Mouse (Mus musculus) erythroblast, embryonic 14.5 days (primary cell): Measurements from ENCODE around the gene Art3. TPM values are rescaled to one million over a fixed set of nuclear protein-coding genes. Genes with fewer than 3 reads are reported as not detected.
A peak's percentile ranks its signal among the peaks of the same experiment; 100 is the strongest.

Source experiments
- H3K27me3 ChIP-seq: 2 replicates; pipeline ENCODE4 v1.6.1; 2012; ENCODE audit warnings: inconsistent platforms; ENCODE audit not compliant: control insufficient read depth
- H3K36me3 ChIP-seq: 2 replicates; pipeline ENCODE4 v1.6.1; 2012; ENCODE audit warnings: mild to moderate bottlenecking, inconsistent platforms; ENCODE audit not compliant: control insufficient read depth
- H3K4me1 ChIP-seq: 2 replicates; pipeline ENCODE4 v1.6.1; 2012; ENCODE audit warnings: inconsistent platforms; ENCODE audit not compliant: control insufficient read depth
- H3K4me3 ChIP-seq: replicated peaks from 2 replicates; pipeline ENCODE3; 2012; ENCODE audit warnings: moderate library complexity, mild to moderate bottlenecking, inconsistent platforms
- H3K9me3 ChIP-seq: 2 replicates; pipeline ENCODE4 v1.6.1; 2012; ENCODE audit warnings: low read length, inconsistent platforms, mixed read lengths; ENCODE audit not compliant: control insufficient read depth
- GATA1 ChIP-seq: IDR thresholded peaks from 2 replicates; pipeline ENCODE4 v1.6.1; 2012; ENCODE audit warnings: low read length, inconsistent platforms, mixed read lengths
- TAL1 ChIP-seq: IDR thresholded peaks from 3 replicates; pipeline ENCODE4 v1.6.1; 2012; ENCODE audit warnings: low read length, inconsistent platforms, mixed read lengths
- polyA plus RNA-seq: library from polyadenylated mRNA; stranded (reverse); fragments of >175 nt; gene quantifications from 2 replicates; pipeline ENCODE4 v1.2.3, GENCODE M21; 2012

The Art3 gene
- polyA plus RNA-seq, 1 experiment = not detected

DNA sequence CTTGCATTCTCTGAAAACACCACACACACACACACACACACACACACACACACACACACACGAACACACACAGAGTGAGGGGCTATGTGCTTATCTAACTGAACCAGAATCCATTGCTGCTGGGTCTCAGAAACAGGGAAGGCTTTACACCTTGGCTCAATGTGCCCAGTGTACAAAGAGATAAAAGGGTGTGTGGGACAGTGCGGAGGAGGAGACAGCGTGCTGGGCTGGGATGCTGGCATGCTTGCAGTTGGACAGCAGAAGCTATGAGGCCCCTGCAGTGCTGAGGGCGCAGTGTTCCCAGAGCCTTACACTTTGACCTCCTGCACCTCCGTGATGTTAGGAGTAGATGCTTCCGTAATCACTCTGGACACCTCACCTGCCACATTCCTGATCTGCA is 64.8 kb downstream of the Art3 start:
- Histone ChIP-seq H3K4me3 (peak overlapping the region; percentile 1), H3K36me3 (no peaks in the 10 kb centered on the region), H3K9me3 (peaks cover 4% of the 10 kb centered on the region; the same call in 1 of the 2 replicates), H3K4me1 (peaks cover 53% of the 10 kb centered on the region), H3K27me3 (peaks cover 25% of the 10 kb centered on the region)
- TF ChIP-seq TAL1 (peak; percentile 58; the same call in 2 of the 3 replicates), GATA1 (no peak)

- no peak overlapping the region for H3K4me3 ChIP-seq
- no peaks in the 10 kb centered on the region for H3K9me3 ChIP-seq
- TF ChIP-seq TAL1 (no peak), GATA1 (no peak)
- H3K27me3 ChIP-seq = peaks cover 8% of the 10 kb centered on the region
- no peaks in the 10 kb centered on the region for H3K36me3 ChIP-seq
- peaks cover 46% of the 10 kb centered on the region for H3K4me1 ChIP-seq
These were observed 66.5 kb downstream of the Art3 start for GRCm38 (mm10) chr5:92398153-92398552.

DNA sequence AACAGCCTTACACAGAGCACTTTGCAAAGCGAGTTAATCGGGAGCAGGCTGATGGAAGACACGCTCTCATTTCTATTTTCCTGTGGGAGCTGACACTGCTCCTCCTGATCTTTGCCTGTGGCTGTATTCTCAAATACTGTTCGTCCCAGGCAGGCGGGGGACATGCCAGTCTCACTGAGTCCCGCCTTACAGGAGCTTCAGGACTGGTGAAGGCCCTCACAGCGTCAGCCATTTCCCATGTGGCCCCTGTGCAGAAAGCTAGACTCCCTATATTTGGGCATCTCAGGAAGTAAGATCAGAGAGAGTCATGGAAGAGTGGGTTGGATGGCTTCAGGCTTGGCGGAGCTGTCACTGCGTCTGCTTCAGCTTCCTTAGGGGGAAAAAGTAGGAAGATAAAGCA is 71.2 kb downstream of the Art3 start:
- TF ChIP-seq TAL1 (no peak), GATA1 (no peak)
- Histone ChIP-seq H3K27me3 (no peaks in the 10 kb centered on the region), H3K9me3 (no peaks in the 10 kb centered on the region)

GRCm38 (mm10) chr5:92403562-92404399 is 72.2 kb downstream of the Art3 start:
- TF ChIP-seq TAL1 = no peak
- peaks cover 3% of the 10 kb centered on the region for H3K4me1 ChIP-seq
- H3K4me3 ChIP-seq = no peak overlapping the region
- no peaks in the 10 kb centered on the region for H3K27me3 ChIP-seq
- H3K9me3 ChIP-seq = no peaks in the 10 kb centered on the region
- H3K36me3 ChIP-seq = no peaks in the 10 kb centered on the region

More for the DNA sequence above, 71.2 kb downstream of the Art3 start:
- no peak overlapping the region for H3K4me3 ChIP-seq
- H3K4me1 ChIP-seq = peaks cover 10% of the 10 kb centered on the region
- H3K36me3 ChIP-seq = no peaks in the 10 kb centered on the region

DNA sequence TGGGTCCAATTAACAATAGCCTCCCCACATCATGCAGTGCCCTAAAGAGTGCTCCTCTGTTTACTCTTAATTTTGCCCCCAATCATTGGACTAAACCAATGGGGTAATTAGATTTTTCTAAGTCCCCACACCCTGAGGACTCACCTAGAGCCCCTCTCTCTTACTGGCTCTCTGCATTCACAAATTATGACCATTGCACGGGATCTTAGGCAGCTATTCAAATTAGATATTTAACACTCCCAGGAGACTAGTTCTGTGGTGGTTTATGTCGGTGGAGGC is 72.7 kb downstream of the Art3 start:
- no peaks in the 10 kb centered on the region for H3K27me3 ChIP-seq
- no peaks in the 10 kb centered on the region for H3K36me3 ChIP-seq
- peaks cover 3% of the 10 kb centered on the region for H3K4me1 ChIP-seq
- TF ChIP-seq TAL1 (no peak), GATA1 (no peak)
- H3K4me3 ChIP-seq = no peak overlapping the region
- no peaks in the 10 kb centered on the region for H3K9me3 ChIP-seq

DNA sequence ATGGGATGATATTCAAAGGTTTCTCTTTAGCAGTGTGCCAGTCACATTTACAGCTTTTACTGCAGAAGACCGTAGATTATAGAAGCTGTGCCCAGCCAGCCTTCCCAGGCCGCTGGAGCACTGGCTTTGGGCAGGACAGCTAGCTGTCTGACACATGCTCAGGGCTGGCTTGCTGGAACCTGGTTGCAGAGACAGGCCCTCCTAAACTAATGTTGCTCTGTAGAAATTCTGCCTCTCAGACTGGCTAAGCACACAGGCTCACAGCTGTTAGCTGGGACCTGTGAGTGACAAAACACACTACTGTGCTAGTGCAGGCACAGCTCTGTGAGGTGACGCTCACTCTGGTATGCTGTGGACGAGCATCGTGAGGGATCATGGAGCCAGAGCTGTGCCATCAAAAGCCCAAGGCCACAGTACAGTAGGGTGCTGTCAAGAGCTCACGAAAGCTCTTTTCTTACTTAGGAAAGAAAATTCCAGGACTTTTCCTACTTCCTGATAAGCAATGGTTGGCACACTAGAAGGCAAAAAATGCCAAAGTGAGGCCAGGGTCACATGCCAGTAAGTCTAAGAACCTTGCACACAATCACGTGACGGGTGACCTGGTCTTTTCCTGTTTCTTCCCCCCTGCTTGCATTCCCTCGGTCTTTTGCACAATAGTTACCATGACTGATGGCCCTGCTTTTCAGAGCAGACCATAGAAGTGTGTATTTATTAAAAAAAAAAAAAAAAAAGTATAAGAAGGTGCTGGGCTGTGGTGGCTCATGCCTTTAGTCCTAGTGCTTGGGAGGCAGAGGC is 77.9 kb downstream of the Art3 start:
- Histone ChIP-seq H3K4me1 (peaks cover 3% of the 10 kb centered on the region), H3K9me3 (no peaks in the 10 kb centered on the region), H3K36me3 (peaks cover 12% of the 10 kb centered on the region), H3K27me3 (no peaks in the 10 kb centered on the region), H3K4me3 (no peak overlapping the region)
- TF ChIP-seq GATA1 (no peak), TAL1 (no peak)

DNA sequence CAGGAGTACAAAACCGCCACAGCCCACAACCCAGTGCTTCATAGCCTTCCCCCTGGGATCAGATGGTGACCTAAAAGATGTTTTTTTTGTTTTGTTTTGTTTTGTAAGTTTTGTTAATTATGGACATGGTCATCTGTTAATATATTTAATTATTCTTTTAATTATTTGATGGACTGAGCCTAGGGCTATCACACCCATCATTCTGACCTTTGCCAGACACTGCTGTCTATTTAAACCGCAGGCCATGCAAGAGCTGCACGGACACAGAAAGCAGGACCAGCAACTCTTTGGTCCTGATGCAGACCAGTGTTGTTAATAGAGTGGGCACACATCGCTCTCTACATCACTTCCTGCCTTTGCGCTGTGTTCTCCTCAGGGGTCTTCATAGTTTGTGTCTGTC is 78.9 kb downstream of the Art3 start:
- Histone ChIP-seq H3K36me3 (peaks cover 19% of the 10 kb centered on the region), H3K4me3 (no peak overlapping the region), H3K27me3 (no peaks in the 10 kb centered on the region), H3K9me3 (no peaks in the 10 kb centered on the region), H3K4me1 (peaks cover 3% of the 10 kb centered on the region)
- no peak for TF ChIP-seq TAL1
- no peak for TF ChIP-seq GATA1

DNA sequence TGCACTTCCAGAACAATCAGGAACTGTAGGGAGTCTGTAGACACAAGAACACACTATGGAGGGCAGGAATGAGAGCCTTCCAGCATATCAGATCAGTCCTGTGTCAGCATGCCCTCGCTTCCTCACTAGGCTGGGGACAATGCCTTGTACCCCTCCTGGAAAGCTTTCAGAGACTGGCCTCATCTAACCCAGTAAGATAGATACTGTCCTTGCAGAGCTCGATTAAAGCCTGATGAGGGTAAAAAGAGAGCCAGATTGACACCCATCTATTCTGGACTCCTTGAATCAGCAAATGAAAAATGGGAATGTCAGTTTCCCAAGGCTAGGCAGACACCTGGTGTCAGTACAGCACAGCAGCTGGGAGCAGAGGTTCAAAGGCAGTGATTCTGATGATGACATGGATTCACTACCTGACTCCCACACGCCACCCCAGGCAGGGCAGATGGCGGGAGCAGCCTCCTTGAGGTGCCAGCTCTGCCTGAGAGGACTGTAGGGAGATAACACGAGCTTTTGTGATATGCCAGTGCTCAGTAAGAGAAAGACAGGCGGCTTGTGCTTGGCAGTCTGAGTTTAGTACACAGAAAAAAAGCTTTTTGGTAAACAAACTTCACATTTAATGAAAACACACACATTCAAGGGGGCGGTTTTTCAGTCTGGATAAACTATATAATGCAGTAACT is 80.0 kb downstream of the Art3 start:
- peaks cover 3% of the 10 kb centered on the region for H3K4me1 ChIP-seq
- H3K4me3 ChIP-seq = no peak overlapping the region
- no peaks in the 10 kb centered on the region for H3K27me3 ChIP-seq
- peaks cover 30% of the 10 kb centered on the region for H3K36me3 ChIP-seq
- TF ChIP-seq TAL1 (no peak), GATA1 (no peak)
- H3K9me3 ChIP-seq = no peaks in the 10 kb centered on the region
